Mouse (Mus musculus): ENCODE results near the gene Chil3.

DNA sequence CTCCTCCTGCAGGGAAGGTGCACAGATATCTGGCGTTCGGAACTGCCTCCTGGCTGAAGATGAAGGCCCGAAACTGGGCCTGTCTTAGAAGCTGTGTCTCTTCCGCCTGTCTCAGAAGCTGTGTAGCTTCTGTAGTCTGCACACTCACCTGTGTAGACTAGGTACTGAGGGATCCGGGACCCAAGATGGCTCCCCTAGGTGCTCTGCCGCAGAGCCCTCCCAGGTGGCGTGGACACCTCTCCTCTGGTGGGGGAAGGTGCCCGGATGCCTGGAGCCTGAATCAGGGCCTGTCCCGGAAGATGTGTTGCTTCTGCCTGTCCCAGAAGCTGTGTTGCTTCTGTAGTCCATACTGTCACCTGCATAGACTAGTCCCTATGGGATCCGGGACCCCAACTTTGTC, 23.3 kb downstream of the Chil3 start:
- TF ChIP-seq POLR2A (IDR thresholded peaks at IDR 0.05; ENCODE audit: borderline replicate concordance, control insufficient read depth, low read depth, low read length) (no peak), CTCF (IDR thresholded peaks at IDR 0.05; ENCODE audit: control insufficient read depth, insufficient read depth, low read length) (no peak)

Data from bone marrow, adult 2 months (tissue).